Mouse (Mus musculus): ENCODE measurements around the gene Ermap.
A peak's percentile ranks its signal among the peaks of the same experiment; 100 is the strongest.

The Ermap gene

GRCm38 (mm10) chr4:119133306-119133705 is 56.5 kb downstream of the Ermap start:
- no peak for DNase-seq

- peak; percentile 32 to 49 for DNase-seq
These were observed 58.5 kb downstream of the Ermap start for GRCm38 (mm10) chr4:119131189-119131910.

- no peak for DNase-seq
These were observed 60.7 kb downstream of the Ermap start for GRCm38 (mm10) chr4:119129096-119129495.

GRCm38 (mm10) chr4:119128547-119128946 is 61.3 kb downstream of the Ermap start:
- no peak for DNase-seq

GRCm38 (mm10) chr4:119127229-119127628 is 62.6 kb downstream of the Ermap start:
- DNase-seq, result peak; percentile 76 to 81

GRCm38 (mm10) chr4:119125577-119126270 is 64.1 kb downstream of the Ermap start:
- DNase-seq, result peak; percentile 9 to 14
